9 mouse cellular contexts compared by ENCODE assay signal in the genomic region with DNA sequence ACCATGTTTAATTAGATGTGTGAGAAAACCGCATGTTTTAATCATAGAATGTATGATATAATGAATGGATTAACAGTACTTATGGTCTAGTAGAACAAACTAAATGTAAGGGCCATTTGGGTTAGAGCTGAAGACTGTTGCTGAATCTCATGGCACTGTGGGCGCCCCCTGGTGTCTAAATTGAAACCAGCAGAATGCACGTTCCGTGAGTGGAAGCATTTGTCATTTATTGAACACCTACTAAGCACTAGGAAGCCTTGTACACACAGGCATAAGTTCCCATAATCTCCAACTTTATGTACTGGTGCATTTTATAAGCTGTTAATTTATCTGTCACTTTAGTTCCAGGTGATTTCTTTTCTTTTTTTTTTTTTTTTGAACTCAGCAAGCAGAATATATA. TPM values are rescaled to one million over a fixed set of nuclear protein-coding genes. Genes with fewer than 3 reads are reported as not detected.
A peak's percentile ranks its signal among the peaks of the same experiment; 100 is the strongest.
DNase-seq lines count a peak whose midpoint lies in the region; ATAC-seq and TF ChIP-seq lines count a peak whose summit lies in the region.
"Had no signal": no experiment of that assay in that cellular context is flagged by ENCODE, and none has a peak within 500 bp of the region (broad histone marks: within the 10 kb centered on the region; RNA-seq: fewer than 3 reads in every experiment).

No protein-coding gene starts in this region.

- no peak overlapping the region for H3K4me2 ChIP-seq in kidney, embryonic 16.5 days (replicated peaks; ENCODE audit: low read depth, low read length)
- H3K4me2 ChIP-seq in midbrain, postnatal 0 days (ENCODE audit: low read depth, low read length, poor library complexity, severe bottlenecking), result no peak overlapping the region

- no peak overlapping the region for H3K27ac ChIP-seq in kidney, embryonic 16.5 days (ENCODE audit: low read length)
- H3K27ac ChIP-seq in midbrain, postnatal 0 days (ENCODE audit: low read depth, low read length), result no peak overlapping the region

- H3K36me3 ChIP-seq in kidney, embryonic 16.5 days (ENCODE audit: insufficient read depth, low read length), result no peaks in the 10 kb centered on the region
- H3K36me3 ChIP-seq in midbrain, postnatal 0 days (ENCODE audit: insufficient read depth, low read length), result no peaks in the 10 kb centered on the region

- H3K9ac ChIP-seq in kidney, embryonic 16.5 days (replicated peaks; ENCODE audit: low read length), result no peak overlapping the region
- H3K9ac ChIP-seq in midbrain, postnatal 0 days (replicated peaks; ENCODE audit: low read length, poor library complexity, severe bottlenecking), result no peak overlapping the region

- TF ChIP-seq CTCF in midbrain, postnatal 0 days (IDR thresholded peaks at IDR 0.05), result peak; percentile 64

- no peaks in the 10 kb centered on the region for H3K9me3 ChIP-seq in kidney, embryonic 16.5 days (ENCODE audit: low read length)
- no peaks in the 10 kb centered on the region for H3K9me3 ChIP-seq in midbrain, postnatal 0 days (ENCODE audit: low read length)
- H3K9me3 ChIP-seq: megakaryocyte, embryonic 14.5 days had no signal

- H3K4me1 ChIP-seq in kidney, embryonic 16.5 days (ENCODE audit: insufficient read depth, low read length), result no peaks in the 10 kb centered on the region
- no peaks in the 10 kb centered on the region for H3K4me1 ChIP-seq in midbrain, postnatal 0 days (ENCODE audit: insufficient read depth, low read length)

- no peaks in the 10 kb centered on the region for H3K27me3 ChIP-seq in kidney, embryonic 16.5 days (ENCODE audit: insufficient read depth, low read length)
- no peaks in the 10 kb centered on the region for H3K27me3 ChIP-seq in midbrain, postnatal 0 days (ENCODE audit: insufficient read depth, low read length)
- H3K27me3 ChIP-seq: megakaryocyte, embryonic 14.5 days had no signal

- no peak overlapping the region for H3K4me3 ChIP-seq in kidney, embryonic 16.5 days (ENCODE audit: low read length)
- H3K4me3 ChIP-seq in midbrain, postnatal 0 days (ENCODE audit: low read depth, low read length), result no peak overlapping the region
- H3K4me3 ChIP-seq: megakaryocyte, embryonic 14.5 days had no signal

- ATAC-seq in kidney, embryonic 16.5 days (ENCODE audit: low FRiP score, low TSS enrichment), result no peak
- no peak for ATAC-seq in midbrain, postnatal 0 days (ENCODE audit: low FRiP score)

- DNase-seq in kidney, adult 18-20 months, result peak; percentile 65
- DNase-seq in MN1 (ENCODE audit: low spot score), result peak; percentile 21
- peak; percentile 20 for DNase-seq in cerebellum, adult 11-12 months
- DNase-seq in gastrocnemius, adult 8-10 months (ENCODE audit: low spot score in 2 of 2), result peak; percentile 19 to 27
- DNase-seq in left cerebral cortex, adult 18-20 months (ENCODE audit: low spot score in 2 of 2), result peak; percentile 61 to 76
- peak; percentile 36 for DNase-seq in midbrain, postnatal 0 days (ENCODE audit: low spot score)
- DNase-seq in thymus, postnatal 0 days (ENCODE audit: low spot score), result peak; percentile 82

- WGBS in kidney, embryonic 16.5 days, result 58% methylated on average over 4 of the region's 4 CpGs
- WGBS in midbrain, postnatal 0 days, result 39% methylated on average over 4 of the region's 4 CpGs

RNA-seq across cellular contexts. Expression of a gene that starts 10.4 kb away (rescaled TPM):
- 4.2 and 5.0 TPM in 2 replicates for polyA plus RNA-seq in kidney, embryonic 16.5 days (2015; fragmentation: Nextera tagmentation; extraction: Ambion mirVana)
- total RNA-seq in gastrocnemius, adult 8-10 months (2022), result 1 to 10 TPM; 4.6 to 7.2 (median 5.8) TPM
- total RNA-seq in left cerebral cortex, adult 18-20 months (2021), result 10 to 100 TPM; 11.5 to 11.6 TPM
- total RNA-seq in midbrain, postnatal 0 days (2014; rRNA removed), result 3.1 and 4.3 TPM in 2 replicates
- 1.4 and 1.5 TPM in 2 replicates for polyA plus RNA-seq in midbrain, postnatal 0 days (2015; fragmentation: Nextera tagmentation; extraction: Ambion mirVana)
- 20.3 and 24.6 TPM in 2 replicates for polyA plus RNA-seq in thymus, postnatal 0 days (2015; fragmentation: Nextera tagmentation; extraction: Ambion mirVana)

Comparison
In these comparisons a context has a peak if more than half of its experiments do, and no peak if none do; other contexts are left out.
1. DNase-seq: peak in every context shown above with its lines; median percentile 82 in thymus, postnatal 0 days; 68 in left cerebral cortex, adult 18-20 months; 65 in kidney, adult 18-20 months; 36 in midbrain, postnatal 0 days; 23 in gastrocnemius, adult 8-10 months; 21 in MN1; 20 in cerebellum, adult 11-12 months.